Mouse (Mus musculus) G1E (cell line): ENCODE data around the gene Stat5b.

ENCODE experiments used
- CTCF ChIP-seq: IDR thresholded peaks from 2 replicates; pipeline ENCODE4 v1.5.1; 2012; ENCODE audit warnings: low read depth, low read length, inconsistent platforms, mixed read lengths
- GATA1 ChIP-seq: IDR thresholded peaks from 2 replicates; pipeline ENCODE4 v1.6.1; 2012; ENCODE audit warnings: borderline replicate concordance, low read length, inconsistent platforms, mixed read lengths
- GATA2 ChIP-seq: IDR thresholded peaks from 2 replicates; pipeline ENCODE4 v1.6.1; 2012; ENCODE audit warnings: low read depth, low read length, inconsistent platforms, borderline replicate concordance
- POLR2AphosphoS5 ChIP-seq: IDR thresholded peaks from 2 replicates; pipeline ENCODE4 v1.6.1; 2012; ENCODE audit warnings: low read depth, low read length, inconsistent platforms; ENCODE audit not compliant: insufficient replicate concordance
- TAL1 ChIP-seq: conservative IDR thresholded peaks from 2 replicates; pipeline ENCODE4 v1.6.1; 2012; ENCODE audit warnings: low read depth, low read length, inconsistent platforms, mixed read lengths

DNA sequence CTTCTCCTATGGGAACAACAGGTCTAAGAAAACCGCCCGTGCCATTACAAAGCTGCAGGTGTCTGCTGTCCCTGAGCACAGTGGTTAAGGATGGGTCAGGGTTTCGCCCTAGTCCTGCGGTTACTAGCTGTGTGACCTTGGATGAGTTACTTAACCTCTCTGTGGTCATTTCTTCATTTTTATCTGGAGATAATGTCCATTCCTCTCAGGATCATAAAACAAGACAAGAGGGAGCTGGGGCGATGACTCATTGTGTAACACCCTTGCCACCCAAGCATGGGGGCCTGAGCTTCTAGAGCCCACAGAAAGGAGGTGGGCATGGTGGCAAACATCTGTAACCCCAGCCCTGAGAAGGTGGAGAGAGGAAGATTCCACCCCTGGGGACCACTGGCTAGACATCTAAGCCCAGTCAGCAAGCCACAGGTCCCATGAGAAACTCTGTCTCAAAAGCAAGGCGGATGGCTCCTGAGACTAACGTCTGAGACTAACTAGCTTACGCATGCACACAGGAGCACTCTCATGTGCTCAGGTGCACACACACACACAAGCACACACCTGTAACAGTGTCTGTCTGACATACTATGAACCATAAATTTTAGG lies 7.4 kb downstream of the Stat5b start:
- TF ChIP-seq CTCF (no peak), TAL1 (no peak), GATA1 (no peak), POLR2AphosphoS5 (no peak), GATA2 (no peak)
